Mouse (Mus musculus) kidney, embryonic 14.5 days (tissue): Measurements from ENCODE around the gene Vsx2. TPM values are rescaled to one million over a fixed set of nuclear protein-coding genes. Genes with fewer than 3 reads are reported as not detected.
"Not testable (repeated sequence)": the region's sequence is repeated elsewhere in the genome, so short reads cannot be mapped to it uniquely, and the experiment has no call there.

Experiments
- ATAC-seq: fragments of 200-750 bp; cut with Nextera tagmentation; 2 replicates; pipeline ENCODE4 v1.8.0; 2017; ENCODE audit warnings: moderate number of reproducible peaks, mild to moderate bottlenecking, moderate TSS enrichment, moderate library complexity; ENCODE audit not compliant: low FRiP score, low TSS enrichment
- H3K27ac ChIP-seq: fragments of 300-500 bp; sonication (generic); 2 replicates; pipeline ENCODE4 v1.5.1; 2014; ENCODE audit warnings: low read depth, mild to moderate bottlenecking, low read length, moderate library complexity, mixed read lengths
- H3K27me3 ChIP-seq: fragments of 300-500 bp; sonication (generic); 2 replicates; pipeline ENCODE4 v1.6.1; 2014; ENCODE audit warnings: mild to moderate bottlenecking, low read length; ENCODE audit not compliant: control insufficient read depth, insufficient read depth
- H3K36me3 ChIP-seq: fragments of 300-500 bp; sonication (generic); 2 replicates; pipeline ENCODE4 v1.6.1; 2014; ENCODE audit warnings: low read length, mixed read lengths; ENCODE audit not compliant: control insufficient read depth, insufficient read depth
- H3K4me1 ChIP-seq: fragments of 300-500 bp; sonication (generic); 2 replicates; pipeline ENCODE4 v1.6.1; 2014; ENCODE audit warnings: low read length, mixed read lengths; ENCODE audit not compliant: control insufficient read depth, insufficient read depth
- H3K4me2 ChIP-seq: fragments of 300-500 bp; sonication (generic); replicated peaks from 2 replicates; pipeline ENCODE4 v1.6.1; 2014; ENCODE audit warnings: low read depth, mild to moderate bottlenecking, low read length
- H3K4me3 ChIP-seq: fragments of 300-500 bp; sonication (generic); 2 replicates; pipeline ENCODE4 v1.5.1; 2014; ENCODE audit warnings: mild to moderate bottlenecking, low read length
- H3K9ac ChIP-seq: fragments of 300-500 bp; sonication (generic); 2 replicates; pipeline ENCODE4 v1.6.1; 2014; ENCODE audit warnings: low read depth, mild to moderate bottlenecking, low read length, moderate library complexity
- H3K9me3 ChIP-seq: fragments of 300-500 bp; sonication (generic); 2 replicates; pipeline ENCODE4 v1.6.1; 2016; ENCODE audit warnings: low read length; ENCODE audit not compliant: control insufficient read depth
- WGBS: fragments of 180-500 bp; shearing (Covaris S2); extraction: QIAGEN DNeasy Blood & Tissue Kit; methylation state at CpG from one replicate; pipeline ENCODE4 v1.1.7; 2014; 5-methylcytosine and 5-hydroxymethylcytosine counted together
- polyA plus RNA-seq: library from polyadenylated mRNA; unstranded; fragments of >200 nt; fragmentation: Nextera tagmentation; extraction: Ambion mirVana; gene quantifications from 2 replicates; pipeline ENCODE4 v1.2.1, GENCODE M21; 2014

The Vsx2 gene
- polyA plus RNA-seq, 1 experiment from 2014 or later, result not detected

DNA sequence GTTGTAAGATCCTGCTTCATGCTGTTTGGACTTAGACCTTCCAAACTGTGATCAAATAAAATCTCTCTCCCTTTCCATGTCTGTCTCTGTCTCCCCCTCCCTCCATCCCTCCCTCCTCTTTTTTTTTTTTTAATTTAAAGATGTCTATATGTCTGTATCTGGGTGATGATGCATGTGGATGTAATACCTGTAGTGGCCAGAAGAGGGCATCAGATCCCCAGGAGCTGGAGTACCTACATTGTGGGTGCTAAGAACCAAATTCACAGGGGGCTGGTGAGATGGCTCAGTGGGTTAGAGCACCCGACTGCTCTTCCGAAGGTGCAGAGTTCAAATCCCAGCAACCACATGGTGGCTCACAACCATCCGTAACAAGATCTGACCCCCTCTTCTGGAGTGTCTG, 30.0 kb upstream of the Vsx2 start:
- H3K27ac ChIP-seq, H3K9me3 ChIP-seq, H3K9ac ChIP-seq, H3K4me2 ChIP-seq, ATAC-seq, H3K4me3 ChIP-seq, H3K27me3 ChIP-seq, H3K4me1 ChIP-seq, H3K36me3 ChIP-seq: not testable (repeated sequence)
- WGBS, result 80% methylated on average over 3 of the region's 3 CpGs

DNA sequence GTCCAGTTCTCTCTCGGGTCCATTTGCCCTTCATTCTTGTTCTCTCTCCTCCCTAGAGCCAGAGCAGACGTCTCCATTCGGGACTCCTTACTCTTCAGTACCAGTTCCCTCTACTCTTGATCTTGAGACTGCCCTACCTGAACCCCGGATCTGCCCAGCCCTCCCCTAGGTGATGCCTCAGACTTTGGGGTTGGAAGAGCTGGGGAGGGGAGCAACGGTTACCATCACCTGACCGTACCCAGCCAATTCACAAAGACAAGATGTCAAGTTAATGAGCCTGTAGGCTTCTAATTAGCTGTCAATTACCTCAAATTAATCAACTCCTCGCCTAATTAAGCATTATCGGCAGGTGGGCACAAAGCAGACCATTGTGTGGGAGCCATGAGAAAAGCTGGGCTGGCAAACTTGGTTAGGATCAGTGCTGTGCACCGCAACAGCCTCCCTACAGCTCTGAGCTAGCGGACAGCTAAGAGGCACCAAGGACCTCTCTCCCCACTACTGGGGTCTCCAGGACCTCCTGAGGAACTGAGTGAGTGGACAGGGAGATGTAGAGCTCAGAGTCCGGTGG, 28.1 kb upstream of the Vsx2 start:
- Histone ChIP-seq H3K9ac (no peak overlapping the region), H3K27me3 (no peaks in the 10 kb centered on the region), H3K4me1 (no peaks in the 10 kb centered on the region), H3K36me3 (no peaks in the 10 kb centered on the region), H3K4me3 (no peak overlapping the region), H3K4me2 (no peak overlapping the region), H3K27ac (no peak overlapping the region), H3K9me3 (no peaks in the 10 kb centered on the region)
- whole genome bisulfite sequencing, result 76% methylated on average over 11 of the region's 11 CpGs
- ATAC-seq, result no peak

DNA sequence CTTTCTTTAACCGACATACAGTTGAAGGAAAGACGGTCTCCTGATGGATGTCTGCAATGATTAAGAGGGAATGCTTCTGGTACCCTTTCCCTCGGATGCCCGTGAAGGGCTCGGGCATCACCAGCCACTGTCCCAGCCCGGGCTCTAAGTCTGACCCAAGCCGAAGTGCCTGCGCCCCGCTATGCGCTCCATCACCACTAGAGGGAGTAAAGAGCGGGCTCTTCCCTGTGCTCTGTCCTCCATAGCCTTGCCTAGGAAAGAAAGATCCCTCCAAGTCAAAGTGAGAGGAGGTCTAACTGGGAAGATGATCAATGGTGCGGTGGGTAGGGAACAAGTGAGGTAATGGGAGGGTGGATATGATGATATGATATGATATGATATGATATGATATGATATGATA, 23.5 kb upstream of the Vsx2 start:
- Histone ChIP-seq H3K27ac (no peak overlapping the region), H3K27me3 (no peaks in the 10 kb centered on the region; the same call in 1 of the 2 replicates), H3K4me1 (no peaks in the 10 kb centered on the region), H3K4me2 (no peak overlapping the region), H3K36me3 (no peaks in the 10 kb centered on the region), H3K4me3 (no peak overlapping the region), H3K9me3 (no peaks in the 10 kb centered on the region), H3K9ac (no peak overlapping the region)
- 4% methylated on average over 12 of the region's 12 CpGs for WGBS
- ATAC-seq, result peak; percentile 86

DNA sequence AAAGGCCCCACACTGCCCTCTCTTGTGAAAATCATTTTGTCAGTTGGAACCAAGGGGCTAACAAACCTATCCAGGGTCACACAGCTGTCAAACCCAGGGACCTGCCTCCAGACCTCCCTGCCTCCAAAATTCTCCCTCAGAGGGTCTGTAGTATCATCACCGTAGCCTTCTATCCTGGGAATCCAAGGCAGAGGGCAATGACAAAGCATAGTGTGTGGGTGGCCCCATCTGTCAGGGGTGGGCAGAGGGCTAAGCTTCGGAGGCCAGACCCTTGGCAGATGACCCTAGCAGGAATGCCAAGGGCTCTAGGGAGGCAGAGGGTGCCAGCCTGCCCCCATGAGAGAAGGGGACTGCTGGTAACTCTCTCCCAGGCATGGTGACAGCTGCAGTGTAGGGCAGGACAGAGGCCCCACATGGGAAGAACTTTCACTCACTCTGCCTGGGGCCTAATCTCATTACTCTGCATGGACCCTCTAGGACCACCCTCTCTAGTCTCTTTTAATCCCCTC, 22.9 kb upstream of the Vsx2 start:
- H3K9ac ChIP-seq, result no peak overlapping the region
- 60% methylated on average over 2 of the region's 2 CpGs for WGBS
- H3K4me3 ChIP-seq, result no peak overlapping the region
- no peaks in the 10 kb centered on the region; the same call in 1 of the 2 replicates for H3K27me3 ChIP-seq
- no peak overlapping the region for H3K27ac ChIP-seq
- no peak overlapping the region for H3K4me2 ChIP-seq
- ATAC-seq, result no peak
- no peaks in the 10 kb centered on the region for H3K36me3 ChIP-seq
- H3K4me1 ChIP-seq, result no peaks in the 10 kb centered on the region
- no peaks in the 10 kb centered on the region for H3K9me3 ChIP-seq

DNA sequence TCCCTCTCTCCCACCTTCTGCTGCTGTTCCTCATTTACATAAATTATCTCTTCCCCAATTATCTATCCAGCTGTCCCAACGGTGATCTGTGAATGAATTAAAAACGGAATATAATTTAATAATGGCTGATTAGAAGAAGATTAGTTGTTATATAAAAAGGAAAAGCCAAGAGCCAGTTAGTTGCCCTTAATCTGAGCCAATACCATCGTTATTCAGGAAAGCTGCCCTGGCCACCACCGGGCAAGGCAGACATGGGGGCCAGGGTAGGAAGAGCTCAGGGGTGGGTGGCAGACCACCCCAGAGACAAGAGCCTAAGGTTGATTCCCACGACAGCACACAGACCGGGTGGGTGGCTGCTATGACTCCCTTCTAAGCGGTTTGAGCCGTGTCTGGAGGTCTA, 21.3 kb upstream of the Vsx2 start:
- Histone ChIP-seq H3K27me3 (no peaks in the 10 kb centered on the region; the same call in 1 of the 2 replicates), H3K4me2 (no peak overlapping the region), H3K4me1 (no peaks in the 10 kb centered on the region), H3K27ac (no peak overlapping the region), H3K36me3 (no peaks in the 10 kb centered on the region), H3K4me3 (no peak overlapping the region), H3K9me3 (no peaks in the 10 kb centered on the region), H3K9ac (no peak overlapping the region)
- no peak for ATAC-seq
- WGBS, result 64% methylated on average over 8 of the region's 8 CpGs

DNA sequence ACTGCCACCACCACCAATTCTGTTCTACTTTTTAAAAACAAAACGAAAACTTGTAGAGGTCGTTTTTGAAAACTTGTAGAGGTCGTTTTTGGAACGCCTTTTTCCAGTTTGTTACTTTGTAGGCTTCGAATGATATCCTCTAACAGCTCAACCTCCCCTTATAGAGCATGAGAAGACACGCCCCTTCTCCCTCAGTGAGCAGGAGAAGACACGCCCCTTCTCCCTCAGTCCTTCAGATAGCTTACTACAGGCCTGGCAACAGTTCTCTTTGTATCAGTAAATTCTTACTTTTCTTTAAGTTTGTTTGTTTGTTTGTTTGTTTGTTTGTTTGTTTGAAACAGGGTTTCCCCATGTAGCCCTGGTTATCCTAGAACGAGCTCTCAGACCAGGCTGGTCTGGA, 14.3 kb upstream of the Vsx2 start:
- Histone ChIP-seq H3K4me2 (no peak overlapping the region), H3K9ac (no peak overlapping the region), H3K4me1 (no peaks in the 10 kb centered on the region), H3K27me3 (no peaks in the 10 kb centered on the region), H3K4me3 (no peak overlapping the region), H3K27ac (no peak overlapping the region), H3K9me3 (no peaks in the 10 kb centered on the region), H3K36me3 (no peaks in the 10 kb centered on the region)
- no peak for ATAC-seq
- 53% methylated on average over 8 of the region's 8 CpGs for WGBS

DNA sequence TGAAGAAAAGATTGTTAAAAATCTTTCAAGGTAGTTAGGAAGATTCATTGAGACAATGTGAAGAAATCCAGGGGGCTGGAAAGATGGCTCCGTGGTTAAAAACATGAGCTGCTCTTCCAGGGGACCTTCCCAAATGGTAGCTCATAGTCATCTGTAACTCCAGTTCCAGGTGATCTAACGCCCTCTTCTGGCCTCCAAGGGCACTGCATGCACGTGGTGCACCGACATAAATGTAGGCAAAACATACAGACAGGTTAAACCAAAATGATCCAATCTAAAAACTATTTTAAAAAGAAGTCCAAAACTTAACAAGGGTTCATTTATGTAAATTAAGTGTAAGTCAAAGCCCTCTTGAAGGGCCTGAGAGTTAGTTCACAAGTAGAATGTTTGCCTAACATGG, 7.0 kb upstream of the Vsx2 start:
- H3K9me3 ChIP-seq, result no peaks in the 10 kb centered on the region
- 56% methylated on average over 4 of the region's 4 CpGs for WGBS
- H3K27ac ChIP-seq, result no peak overlapping the region
- peaks cover 10% of the 10 kb centered on the region for H3K27me3 ChIP-seq
- no peaks in the 10 kb centered on the region for H3K4me1 ChIP-seq
- H3K36me3 ChIP-seq, result no peaks in the 10 kb centered on the region
- H3K9ac ChIP-seq, result no peak overlapping the region
- ATAC-seq, result no peak
- H3K4me2 ChIP-seq, result no peak overlapping the region
- no peak overlapping the region for H3K4me3 ChIP-seq

DNA sequence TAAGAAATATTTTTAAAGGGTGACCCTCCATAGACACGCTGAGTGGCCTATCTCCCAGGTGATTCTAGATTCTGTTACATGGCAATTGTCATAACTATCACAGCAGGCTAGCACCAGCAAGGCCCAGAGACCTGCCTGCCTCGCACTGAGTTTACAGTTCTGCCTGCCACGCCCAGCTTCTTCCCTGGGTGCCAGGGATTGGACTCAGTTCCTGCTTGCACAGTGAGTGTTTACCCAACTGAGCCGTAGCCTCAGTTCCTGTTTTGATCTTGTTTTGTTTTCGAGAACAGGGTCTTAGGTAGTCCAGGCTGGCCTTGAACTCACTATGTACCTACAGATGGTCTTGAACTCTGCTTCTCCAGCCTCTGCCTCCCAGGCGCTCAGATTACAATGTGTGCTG, 2.0 kb upstream of the Vsx2 start:
- Histone ChIP-seq H3K27ac (no peak overlapping the region), H3K27me3 (peaks cover 59% of the 10 kb centered on the region), H3K9ac (no peak overlapping the region), H3K9me3 (no peaks in the 10 kb centered on the region), H3K4me2 (no peak overlapping the region), H3K36me3 (no peaks in the 10 kb centered on the region), H3K4me3 (no peak overlapping the region), H3K4me1 (no peaks in the 10 kb centered on the region)
- ATAC-seq, result no peak
- WGBS, result 79% methylated on average over 6 of the region's 6 CpGs

DNA sequence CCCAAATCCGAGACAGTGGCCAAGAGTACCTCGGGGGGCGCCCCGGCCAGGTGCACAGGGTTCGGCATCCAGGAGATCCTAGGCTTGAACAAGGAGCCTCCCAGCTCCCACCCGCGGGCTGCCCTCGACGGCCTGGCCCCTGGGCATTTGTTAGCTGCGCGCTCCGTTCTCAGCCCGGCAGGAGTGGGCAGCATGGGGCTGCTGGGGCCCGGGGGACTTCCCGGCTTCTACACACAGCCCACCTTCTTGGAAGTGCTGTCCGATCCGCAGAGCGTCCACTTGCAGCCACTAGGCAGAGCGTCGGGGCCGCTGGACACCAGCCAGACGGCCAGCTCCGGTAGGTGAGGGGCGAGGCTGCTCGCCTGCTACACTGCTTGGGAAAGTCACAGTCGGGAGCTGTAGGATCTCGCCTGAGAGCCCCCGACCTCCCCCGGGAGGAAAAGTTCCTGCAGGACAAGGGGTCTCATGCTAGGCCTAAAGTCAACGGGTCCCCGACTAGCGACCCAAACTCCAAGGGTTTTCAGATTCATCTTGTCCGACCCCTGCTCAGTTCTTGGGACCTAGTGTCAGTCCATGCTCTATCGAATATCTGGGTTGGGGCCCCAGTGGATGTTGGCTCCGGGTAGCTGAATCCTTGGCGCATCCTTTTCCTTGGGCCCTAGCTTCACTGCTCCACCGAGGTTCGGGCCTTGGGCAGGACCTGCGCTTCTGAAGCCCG, 573 bp downstream of the Vsx2 start:
- no peak overlapping the region for H3K27ac ChIP-seq
- ATAC-seq, result no peak
- 2% methylated on average over 40 of the region's 40 CpGs for WGBS

More for the DNA sequence above, 573 bp downstream of the Vsx2 start:
- H3K4me2 ChIP-seq, result no peak overlapping the region
- peaks cover 73% of the 10 kb centered on the region for H3K27me3 ChIP-seq
- no peaks in the 10 kb centered on the region for H3K9me3 ChIP-seq
- no peaks in the 10 kb centered on the region for H3K36me3 ChIP-seq
- H3K9ac ChIP-seq, result no peak overlapping the region
- no peaks in the 10 kb centered on the region for H3K4me1 ChIP-seq
- H3K4me3 ChIP-seq, result peak overlapping the region; percentile 15; the same call in 1 of the 2 replicates
